Mouse (Mus musculus) WW6 (cell line): ENCODE measurements around the gene Obox6.

Source experiments
- DNase-seq: peaks from one replicate; pipeline ENCODE4 v3.0.0-alpha.2; 2013; ENCODE audit warnings: low read depth, low spot score

The Obox6 gene

DNA sequence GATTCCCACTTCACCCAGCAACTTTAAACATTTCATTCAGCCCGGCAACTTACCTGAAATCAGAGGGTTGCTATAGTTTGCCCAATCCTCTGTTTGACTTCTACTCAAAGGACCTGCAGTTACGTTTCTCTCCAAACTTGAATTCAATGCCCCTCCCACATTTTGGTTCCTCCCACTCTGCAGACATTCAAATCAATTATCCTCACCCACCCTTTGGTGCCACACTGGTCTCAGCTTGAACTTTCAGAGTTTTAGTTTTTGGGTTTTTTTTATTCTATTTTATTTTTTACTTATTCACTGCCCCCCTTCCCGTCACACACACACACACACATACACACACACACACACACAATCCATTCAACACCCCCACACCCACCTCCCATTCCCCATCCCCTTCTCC, at the start of gene Obox6:
Obox6 (minus strand) TSS at position 101 of the 400 bp plus-strand sequence.
- DNase-seq: no peak

DNA sequence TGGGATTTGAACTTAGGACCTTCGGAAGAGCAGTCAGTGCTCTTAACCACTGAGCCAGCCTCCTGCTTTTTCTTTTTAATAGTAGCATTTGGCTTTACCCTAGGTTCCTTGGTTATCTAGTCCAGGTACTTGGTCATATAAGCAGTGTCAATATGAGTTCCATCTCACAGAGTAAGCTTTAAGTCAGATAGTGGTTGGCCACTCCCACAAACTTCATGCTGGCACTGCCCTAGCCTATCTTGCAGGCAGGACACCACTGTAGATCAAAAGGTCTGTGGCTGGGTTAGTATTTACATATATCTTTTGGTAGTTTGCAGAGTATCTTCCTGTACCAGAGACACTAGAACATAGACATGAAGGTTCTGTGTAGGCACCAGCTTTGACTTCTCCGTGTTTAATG, 44.6 kb upstream of the Obox6 start:
- DNase-seq: no peak

DNA sequence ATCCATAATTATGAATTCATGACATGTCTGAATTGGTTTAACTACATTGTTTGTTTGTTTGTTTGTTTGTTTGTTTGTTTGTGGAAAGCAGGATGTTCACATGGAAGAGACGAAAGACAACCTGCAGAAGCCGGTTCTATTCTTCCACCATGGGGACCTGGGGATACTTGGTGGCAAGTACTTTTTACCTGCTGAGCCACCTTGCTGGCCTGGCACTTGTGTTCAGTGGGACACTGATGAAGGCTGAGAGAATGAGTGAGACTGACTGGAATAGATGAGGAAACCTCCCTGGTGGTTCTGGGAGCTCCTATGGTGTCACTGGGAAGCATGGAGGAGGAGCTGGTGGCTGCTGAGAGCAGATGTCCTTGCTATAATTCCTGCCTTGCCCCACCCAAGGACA, 42.8 kb upstream of the Obox6 start, which contains the start of gene Crxos:
Crxos (plus strand) TSS at position 301 of the 400 bp plus-strand sequence.
- no peak for DNase-seq

DNA sequence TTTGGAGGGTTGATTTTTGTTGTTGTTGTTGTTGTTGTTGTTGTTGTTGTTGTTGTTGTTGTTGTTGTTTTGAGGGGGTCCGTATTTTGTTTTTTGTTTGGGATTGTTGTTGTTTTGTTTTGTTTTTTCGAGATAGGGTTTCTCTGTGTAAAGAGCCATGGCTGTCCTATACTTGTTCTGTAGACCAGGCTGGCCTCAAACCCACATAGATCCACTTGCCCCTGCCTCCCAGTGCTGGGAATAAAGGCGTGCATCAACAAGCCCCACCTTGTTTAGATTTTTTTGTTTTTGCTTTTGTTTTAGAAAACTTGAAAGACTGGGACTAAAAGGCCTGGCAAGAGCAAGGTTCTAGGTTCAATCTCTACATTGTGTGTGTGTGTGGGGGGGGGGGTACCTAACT, 42.4 kb upstream of the Obox6 start:
- DNase-seq: no peak

DNA sequence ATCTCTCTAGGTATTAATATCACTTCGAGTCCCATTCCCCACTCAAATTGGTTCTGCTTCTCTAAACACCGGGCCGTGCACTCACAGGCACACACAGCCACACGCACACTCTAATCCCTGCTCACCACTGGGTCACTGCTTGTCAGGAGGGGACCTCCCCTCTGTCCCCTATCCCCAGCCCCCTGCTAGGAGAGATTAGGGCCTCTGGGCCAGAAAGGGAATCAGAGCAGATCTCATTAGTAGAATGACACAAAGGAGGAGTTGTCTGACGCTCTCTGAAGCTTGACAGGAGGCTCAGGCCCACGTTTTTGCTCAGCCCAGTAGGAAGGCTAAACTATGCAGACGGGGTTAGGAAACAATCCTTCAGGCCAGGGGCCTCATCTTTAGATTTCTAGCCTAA, 41.9 kb upstream of the Obox6 start:
- no peak for DNase-seq

DNA sequence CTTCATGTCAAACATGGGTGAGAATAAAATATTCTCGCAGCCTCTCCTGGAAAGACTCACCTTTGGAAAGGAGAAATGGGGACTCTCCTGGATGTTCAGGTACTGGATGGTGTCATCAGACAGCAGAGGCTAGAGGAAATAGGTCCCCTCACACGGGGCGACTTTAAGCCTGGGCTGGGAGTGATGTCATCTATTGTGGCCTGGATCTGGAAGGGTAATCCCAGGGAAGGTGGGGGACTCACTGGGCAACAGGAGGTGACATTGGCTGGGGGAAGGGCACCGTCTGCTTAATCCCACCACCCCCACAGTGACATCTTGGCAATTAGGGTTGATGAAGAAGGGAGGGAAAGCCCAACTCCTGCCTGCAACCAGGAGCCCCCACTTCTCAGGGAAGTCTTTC, 40.3 kb upstream of the Obox6 start, which contains the start of gene Crx:
Crx (minus strand) TSS at position 213 of the 400 bp plus-strand sequence.
- DNase-seq: no peak

DNA sequence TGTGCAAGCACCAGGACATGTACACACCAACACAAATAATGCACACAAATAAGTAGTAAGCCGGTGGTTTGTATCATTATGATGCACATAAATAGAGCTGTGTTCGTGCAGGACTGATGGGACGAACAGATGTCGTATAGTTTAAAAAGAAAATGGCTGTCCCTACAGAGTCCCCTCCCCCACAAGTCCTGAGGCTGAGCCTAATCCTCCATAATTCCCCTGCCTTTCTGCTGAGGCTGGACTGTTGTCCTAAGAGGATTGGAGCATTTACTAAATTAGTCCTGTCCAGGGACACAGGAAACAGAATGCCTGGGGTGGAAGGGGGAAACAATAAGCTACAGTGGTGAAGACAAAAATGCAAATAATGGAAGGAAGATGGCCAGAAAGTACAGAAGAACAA, 24.6 kb upstream of the Obox6 start:
- no peak for DNase-seq

DNA sequence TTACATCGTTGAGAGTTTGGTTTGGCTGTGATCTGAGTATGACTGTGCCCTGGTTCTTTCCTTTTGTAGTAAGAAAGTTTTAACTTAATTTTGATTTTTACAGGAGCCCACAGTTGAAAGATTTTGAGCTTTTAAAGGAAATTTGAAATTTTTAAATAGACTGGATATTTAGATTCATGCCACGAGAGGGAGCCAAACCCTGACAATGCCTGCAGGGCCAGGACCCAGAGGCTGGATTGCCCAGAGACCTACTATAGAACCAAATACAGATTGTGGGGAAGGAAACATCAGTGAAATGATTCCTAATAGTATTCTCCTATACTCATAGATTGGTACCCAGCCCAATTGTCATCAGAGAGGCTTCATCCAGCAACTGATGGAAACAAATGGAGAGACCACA, 20.2 kb upstream of the Obox6 start:
- DNase-seq: no peak
